Mouse (Mus musculus) testis, adult 2 months (tissue): Measurements from ENCODE around the gene Grik3.

Experiments
- CTCF ChIP-seq: fragments of 200-500 bp; IDR thresholded peaks from 2 replicates; pipeline ENCODE4 v1.5.1; 2012; ENCODE audit warnings: low read depth, mild to moderate bottlenecking, inconsistent platforms, low read length, moderate library complexity; ENCODE audit not compliant: control insufficient read depth, insufficient read depth, insufficient replicate concordance
- POLR2A ChIP-seq: fragments of 200-500 bp; IDR thresholded peaks from 2 replicates; pipeline ENCODE4 v1.6.1; 2012; ENCODE audit warnings: low read depth, mild to moderate bottlenecking, inconsistent platforms, low read length, moderate library complexity; ENCODE audit not compliant: control insufficient read depth

DNA sequence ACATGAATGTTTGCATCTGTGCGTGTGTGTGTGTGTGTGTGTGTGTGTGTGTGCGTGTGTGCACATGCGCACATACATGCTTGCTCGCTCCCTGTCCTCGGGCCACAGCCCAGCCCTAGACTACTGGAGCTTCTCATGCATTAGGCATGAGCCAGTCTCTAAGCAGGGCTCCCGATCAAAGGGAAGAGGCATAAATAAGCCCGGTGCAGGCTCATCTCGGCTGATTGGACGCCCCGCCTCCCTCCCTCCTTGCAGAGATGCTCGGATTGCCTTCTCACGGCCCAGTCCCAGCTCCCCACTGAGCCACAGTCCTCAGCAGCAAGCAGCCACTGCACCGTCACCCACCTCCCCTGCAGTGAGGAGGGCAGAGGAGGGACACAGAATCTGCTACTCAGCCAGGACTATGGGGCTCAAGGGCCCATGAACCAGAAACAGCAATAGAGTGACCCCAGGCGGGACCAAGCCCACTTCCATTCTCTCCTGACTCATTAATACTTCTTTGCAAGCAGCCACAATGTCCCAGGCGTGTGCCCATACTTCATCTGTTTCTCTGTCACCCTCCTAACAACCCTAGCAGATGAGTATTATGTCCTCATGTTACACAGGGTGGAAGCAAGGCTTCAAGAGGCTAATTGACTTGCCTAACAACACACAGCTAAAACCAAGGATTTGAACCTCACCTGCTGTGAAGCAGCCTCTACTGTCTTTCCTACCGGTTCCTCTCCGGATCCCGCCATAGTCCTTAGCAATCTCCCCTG lies 205.9 kb downstream of the Grik3 start:
- TF ChIP-seq POLR2A: no peak
- TF ChIP-seq CTCF: no peak
